Mouse (Mus musculus): ENCODE measurements around the gene Wfdc13.

DNA sequence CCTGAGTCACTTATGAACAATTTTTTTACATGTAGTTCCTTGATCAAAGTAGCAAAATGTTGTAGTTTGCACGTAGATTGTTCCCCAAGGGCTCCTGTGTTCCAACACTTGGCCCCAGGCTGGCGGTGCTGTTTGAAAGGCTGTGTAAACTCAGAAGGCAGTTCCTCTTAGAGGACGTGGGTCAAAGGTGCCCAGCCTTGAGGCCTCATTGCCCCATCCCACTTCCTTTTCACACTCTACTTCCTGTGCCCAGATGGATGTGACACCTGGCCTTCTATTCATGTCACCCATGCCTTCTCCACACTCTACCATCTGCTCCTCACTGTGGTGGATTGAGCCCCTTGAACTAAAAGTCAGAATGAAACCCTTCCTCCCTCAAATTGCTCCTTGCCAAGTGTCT lies 5.0 kb upstream of the Wfdc13 start:
- no peak for TF ChIP-seq CTCF (IDR thresholded peaks at IDR 0.05; ENCODE audit: low read depth, low read length)
- TF ChIP-seq POLR2A (IDR thresholded peaks at IDR 0.05; ENCODE audit: borderline replicate concordance, low read depth, low read length) = no peak

Measured in bone marrow macrophage, adult 2 months (primary cell).